Mouse (Mus musculus): ENCODE measurements around the gene Gm28047.
"Not testable (repeated sequence)": the region's sequence is repeated elsewhere in the genome, so short reads cannot be mapped to it uniquely, and the experiment has no call there.

DNA sequence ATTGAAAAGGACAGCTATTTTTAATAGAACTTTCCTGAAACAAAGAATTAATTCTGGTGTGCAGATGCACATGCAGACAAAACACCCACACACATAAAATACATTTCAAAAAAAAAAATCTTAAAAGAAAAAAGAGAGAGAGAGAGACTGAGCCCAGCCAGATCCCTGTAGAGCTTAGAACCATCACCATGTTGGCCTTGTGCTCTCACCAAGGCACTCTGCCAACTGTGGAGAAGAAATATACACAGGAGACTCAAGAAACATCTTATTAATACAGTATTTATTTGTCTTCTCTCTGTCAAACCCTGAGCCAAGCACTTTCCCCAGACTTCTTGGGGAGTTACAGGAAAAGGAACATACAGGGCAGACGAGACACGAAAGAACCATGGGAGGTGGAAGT is 37.7 kb upstream of the Gm28047 start:
- not testable (repeated sequence) for TF ChIP-seq POLR2A (IDR thresholded peaks at IDR 0.05; ENCODE audit: insufficient read depth, low read depth, low read length); CTCF (IDR thresholded peaks at IDR 0.05); EP300 (IDR thresholded peaks at IDR 0.05; ENCODE audit: insufficient read depth, low read depth, low read length)
